Mouse (Mus musculus) intestine, embryonic 14.5 days (tissue): ENCODE measurements around the gene Pik3r2. TPM values are rescaled to one million over a fixed set of nuclear protein-coding genes. Genes with fewer than 3 reads are reported as not detected.
"Not testable (repeated sequence)": the region's sequence is repeated elsewhere in the genome, so short reads cannot be mapped to it uniquely, and the experiment has no call there.

Source experiments
- ATAC-seq: fragments of 200-750 bp; cut with Nextera tagmentation; replicated peaks from 2 replicates; pipeline ENCODE4 v1.8.0; 2017; ENCODE audit warnings: low read depth, moderate number of reproducible peaks, moderate TSS enrichment, moderate library complexity; ENCODE audit not compliant: low FRiP score, low TSS enrichment
- DNase-seq: peaks from one replicate; pipeline ENCODE4 v3.0.0-alpha.2; 2018; ENCODE audit warnings: low spot score
- H3K27ac ChIP-seq: fragments of 300-500 bp; sonication (generic); 2 replicates; pipeline ENCODE4 v1.5.1; 2014; ENCODE audit warnings: low read depth, mild to moderate bottlenecking, control low read depth
- H3K27me3 ChIP-seq: fragments of 300-500 bp; sonication (generic); replicated peaks from 2 replicates; pipeline ENCODE4 v1.6.1; 2014; ENCODE audit warnings: low read length, control low read depth; ENCODE audit not compliant: control insufficient read depth, insufficient read depth
- H3K36me3 ChIP-seq: fragments of 300-500 bp; sonication (generic); 2 replicates; pipeline ENCODE4 v1.6.1; 2014; ENCODE audit warnings: low read length, control low read depth; ENCODE audit not compliant: control insufficient read depth, insufficient read depth
- H3K4me1 ChIP-seq: fragments of 300-500 bp; sonication (generic); replicated peaks from 2 replicates; pipeline ENCODE4 v1.6.1; 2014; ENCODE audit warnings: low read length, control low read depth, mixed read lengths; ENCODE audit not compliant: control insufficient read depth, insufficient read depth
- H3K4me2 ChIP-seq: fragments of 300-500 bp; sonication (generic); 2 replicates; pipeline ENCODE4 v1.6.1; 2014; ENCODE audit warnings: low read length
- H3K4me3 ChIP-seq: fragments of 300-500 bp; sonication (generic); 2 replicates; pipeline ENCODE4 v1.5.1; 2014; ENCODE audit warnings: low read depth, low read length, control low read depth, mixed read lengths
- H3K9ac ChIP-seq: fragments of 300-500 bp; sonication (generic); 2 replicates; pipeline ENCODE4 v1.6.1; 2014; ENCODE audit warnings: mild to moderate bottlenecking, low read length
- H3K9me3 ChIP-seq: fragments of 300-500 bp; sonication (generic); 2 replicates; pipeline ENCODE4 v1.6.1; 2016; ENCODE audit warnings: low read length, control low read depth; ENCODE audit not compliant: control insufficient read depth
- WGBS: fragments of 180-500 bp; shearing (Covaris S2); extraction: QIAGEN DNeasy Blood & Tissue Kit; methylation state at CpG from one replicate; pipeline ENCODE4 v1.1.7; 2014; 5-methylcytosine and 5-hydroxymethylcytosine counted together
- polyA plus RNA-seq: library from polyadenylated mRNA; unstranded; fragments of >200 nt; fragmentation: Nextera tagmentation; extraction: Ambion mirVana; gene quantifications from 2 replicates; pipeline ENCODE4 v1.2.1, GENCODE M21; 2014

The Pik3r2 gene
- 40.7 and 47.3 TPM in 2 replicates for polyA plus RNA-seq

GRCm38 (mm10) chr8:70776496-70777444, at the start of gene Pik3r2:
TSS of gene Pik3r2 (minus strand) at chr8:70776713.
- H3K4me1 ChIP-seq, result peaks cover 27% of the 10 kb centered on the region
- peak within 1 kb of the TSS; percentile 97 for H3K9ac ChIP-seq
- peak within 1 kb of the TSS; percentile 100 for H3K27ac ChIP-seq
- whole genome bisulfite sequencing, result under 1% methylated on average over 92 of the region's 94 CpGs
- peaks cover 56% of the 10 kb centered on the region for H3K36me3 ChIP-seq
- ATAC-seq, result peak; percentile 93
- no peaks in the 10 kb centered on the region for H3K27me3 ChIP-seq
- H3K4me2 ChIP-seq, result peak within 1 kb of the TSS; percentile 96
- no peaks in the 10 kb centered on the region for H3K9me3 ChIP-seq
- peak; percentile 98 for DNase-seq
- peak within 1 kb of the TSS; percentile 62 for H3K4me3 ChIP-seq

GRCm38 (mm10) chr8:70825816-70826215, 49.3 kb upstream of the Pik3r2 start:
- Histone ChIP-seq H3K36me3 (no peaks in the 10 kb centered on the region), H3K4me1 (no peaks in the 10 kb centered on the region), H3K4me3 (no peak overlapping the region), H3K9me3 (no peaks in the 10 kb centered on the region), H3K4me2 (no peak overlapping the region), H3K27me3 (0 out of 2 replicates have a peak, but pooled peaks cover 2% of the 10 kb centered on the region), H3K9ac (no peak overlapping the region), H3K27ac (no peak overlapping the region)
- no peak for ATAC-seq
- no peak for DNase-seq
- 85% methylated on average over 8 of the region's 8 CpGs for WGBS

- DNase-seq (no peak), ATAC-seq (no peak)
- Histone ChIP-seq H3K27ac (no peak overlapping the region), H3K9ac (no peak overlapping the region), H3K27me3 (0 out of 2 replicates have a peak, but pooled peaks cover 6% of the 10 kb centered on the region), H3K4me3 (no peak overlapping the region), H3K4me1 (0 out of 2 replicates have a peak, but pooled peaks cover 4% of the 10 kb centered on the region), H3K4me2 (no peak overlapping the region), H3K9me3 (no peaks in the 10 kb centered on the region), H3K36me3 (no peaks in the 10 kb centered on the region)
- WGBS, result 82% methylated on average over 7 of the region's 7 CpGs
These were observed 47.3 kb upstream of the Pik3r2 start for GRCm38 (mm10) chr8:70823802-70824201.

GRCm38 (mm10) chr8:70822594-70822993, 46.1 kb upstream of the Pik3r2 start:
- H3K4me1 ChIP-seq, H3K36me3 ChIP-seq, DNase-seq, H3K27me3 ChIP-seq, H3K9ac ChIP-seq, H3K4me2 ChIP-seq, ATAC-seq, H3K9me3 ChIP-seq, H3K27ac ChIP-seq, H3K4me3 ChIP-seq: not testable (repeated sequence)
- WGBS, result 86% methylated on average over 3 of the region's 3 CpGs

- H3K9me3 ChIP-seq, result no peaks in the 10 kb centered on the region
- DNase-seq, result no peak
- peaks cover 13% of the 10 kb centered on the region; the same call in 1 of the 2 replicates for H3K27me3 ChIP-seq
- no peak overlapping the region for H3K27ac ChIP-seq
- WGBS, result 46% methylated on average over 11 of the region's 11 CpGs
- H3K4me2 ChIP-seq, result no peak overlapping the region
- H3K4me3 ChIP-seq, result no peak overlapping the region
- ATAC-seq, result 0 out of 2 replicates have a peak, but pooled peaks have one; percentile 19
- H3K4me1 ChIP-seq, result 0 out of 2 replicates have a peak, but pooled peaks cover 4% of the 10 kb centered on the region
- no peak overlapping the region for H3K9ac ChIP-seq
- no peaks in the 10 kb centered on the region for H3K36me3 ChIP-seq
These were observed 45.5 kb upstream of the Pik3r2 start for GRCm38 (mm10) chr8:70821992-70822391.

- DNase-seq (peak; percentile 85), ATAC-seq (peak; percentile 10; the same call in 1 of the 2 replicates)
- H3K36me3 ChIP-seq, result no peaks in the 10 kb centered on the region
- peaks cover 18% of the 10 kb centered on the region; the same call in 1 of the 2 replicates for H3K27me3 ChIP-seq
- no peak overlapping the region for H3K9ac ChIP-seq
- 0 out of 2 replicates have a peak, but pooled peaks cover 4% of the 10 kb centered on the region for H3K4me1 ChIP-seq
- H3K27ac ChIP-seq, result no peak overlapping the region
- H3K9me3 ChIP-seq, result no peaks in the 10 kb centered on the region
- H3K4me3 ChIP-seq, result no peak overlapping the region
- no peak overlapping the region for H3K4me2 ChIP-seq
- WGBS, result 17% methylated on average over 30 of the region's 30 CpGs
These were observed 45.0 kb upstream of the Pik3r2 start for GRCm38 (mm10) chr8:70821399-70821962.

GRCm38 (mm10) chr8:70820101-70820935, 43.8 kb upstream of the Pik3r2 start:
- Histone ChIP-seq H3K36me3 (no peaks in the 10 kb centered on the region), H3K4me3 (no peak overlapping the region), H3K9me3 (no peaks in the 10 kb centered on the region), H3K27ac (no peak overlapping the region), H3K27me3 (peaks cover 27% of the 10 kb centered on the region), H3K4me2 (peak overlapping the region; percentile 22; the same call in 1 of the 2 replicates), H3K4me1 (0 out of 2 replicates have a peak, but pooled peaks cover 4% of the 10 kb centered on the region), H3K9ac (no peak overlapping the region)
- ATAC-seq (peak; percentile 73), DNase-seq (peak; percentile 65)
- WGBS, result 2% methylated on average over 31 of the region's 31 CpGs

- Histone ChIP-seq H3K9ac (no peak overlapping the region), H3K4me3 (no peak overlapping the region), H3K27ac (no peak overlapping the region), H3K9me3 (no peaks in the 10 kb centered on the region), H3K36me3 (no peaks in the 10 kb centered on the region), H3K4me1 (0 out of 2 replicates have a peak, but pooled peaks cover 4% of the 10 kb centered on the region), H3K4me2 (peak overlapping the region; percentile 36), H3K27me3 (peaks cover 32% of the 10 kb centered on the region)
- 10% methylated on average over 30 of the region's 30 CpGs for WGBS
- ATAC-seq, result peak; percentile 29; the same call in 1 of the 2 replicates
- peak; percentile 66 for DNase-seq
These were observed 40.2 kb upstream of the Pik3r2 start for GRCm38 (mm10) chr8:70816679-70817078.
